Mouse (Mus musculus) testis, adult 2 months (tissue): Measurements from ENCODE around the gene Sprtn. TPM values are rescaled to one million over a fixed set of nuclear protein-coding genes. Genes with fewer than 3 reads are reported as not detected.

Source experiments
- H3K27ac ChIP-seq: fragments of 200-500 bp; 2 replicates; pipeline ENCODE4 v1.5.1; 2012; ENCODE audit warnings: low read depth, low read length; ENCODE audit not compliant: control insufficient read depth, insufficient read depth
- H3K27me3 ChIP-seq: fragments of 200-500 bp; 2 replicates; pipeline ENCODE4 v1.6.1; 2012; ENCODE audit warnings: mild to moderate bottlenecking, low read length, moderate library complexity; ENCODE audit not compliant: control insufficient read depth, insufficient read depth
- H3K36me3 ChIP-seq: fragments of 200-500 bp; 2 replicates; pipeline ENCODE4 v1.6.1; 2012; ENCODE audit warnings: mild to moderate bottlenecking, low read length; ENCODE audit not compliant: control insufficient read depth, insufficient read depth
- H3K4me1 ChIP-seq: fragments of 200-500 bp; 2 replicates; pipeline ENCODE4 v1.6.1; 2012; ENCODE audit warnings: low read length; ENCODE audit not compliant: control insufficient read depth, insufficient read depth
- H3K4me3 ChIP-seq: fragments of 200-500 bp; 2 replicates; pipeline ENCODE4 v1.5.1; 2012; ENCODE audit warnings: low read depth, mild to moderate bottlenecking, low read length, moderate library complexity, mixed read lengths; ENCODE audit not compliant: control insufficient read depth
- CTCF ChIP-seq: fragments of 200-500 bp; IDR thresholded peaks from 2 replicates; pipeline ENCODE4 v1.5.1; 2012; ENCODE audit warnings: low read depth, mild to moderate bottlenecking, inconsistent platforms, low read length, moderate library complexity; ENCODE audit not compliant: control insufficient read depth, insufficient read depth, insufficient replicate concordance
- POLR2A ChIP-seq: fragments of 200-500 bp; IDR thresholded peaks from 2 replicates; pipeline ENCODE4 v1.6.1; 2012; ENCODE audit warnings: low read depth, mild to moderate bottlenecking, inconsistent platforms, low read length, moderate library complexity; ENCODE audit not compliant: control insufficient read depth
- polyA plus RNA-seq: library from polyadenylated mRNA; depleted of rRNA; stranded (reverse); fragments of >200 nt; gene quantifications from 2 replicates; pipeline ENCODE4 v1.2.3, GENCODE M21; 2012

Gene Sprtn
- polyA plus RNA-seq, 1 experiment: 129 TPM

DNA sequence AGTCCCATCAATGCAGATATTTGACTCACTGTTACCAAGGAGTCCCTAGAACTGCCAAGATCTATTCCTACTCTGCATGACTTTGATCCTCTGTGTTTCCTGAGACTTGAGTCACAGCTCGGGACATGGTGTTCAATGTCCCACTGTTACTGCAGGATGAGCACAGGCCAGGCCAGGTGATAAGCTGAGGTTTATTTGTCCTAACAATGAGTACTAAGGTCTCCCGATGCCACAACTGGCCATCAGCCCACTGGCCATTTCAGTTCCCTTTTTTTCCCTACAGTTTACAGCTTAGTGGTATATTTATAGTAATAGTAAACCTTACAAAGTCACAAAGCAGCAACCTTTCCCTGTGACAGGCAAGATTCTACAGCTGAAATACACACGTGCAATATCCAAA, 34.7 kb downstream of the Sprtn start:
- Histone ChIP-seq H3K27ac (no peak overlapping the region), H3K36me3 (no peaks in the 10 kb centered on the region), H3K4me3 (no peak overlapping the region), H3K4me1 (no peaks in the 10 kb centered on the region), H3K27me3 (no peaks in the 10 kb centered on the region)
- TF ChIP-seq POLR2A (no peak), CTCF (no peak)

- Histone ChIP-seq H3K27ac (no peak overlapping the region), H3K4me1 (no peaks in the 10 kb centered on the region), H3K4me3 (no peak overlapping the region), H3K27me3 (no peaks in the 10 kb centered on the region), H3K36me3 (no peaks in the 10 kb centered on the region)
- no peak for TF ChIP-seq POLR2A
- TF ChIP-seq CTCF: no peak
Measured at GRCm38 (mm10) chr8:124935116-124935515, 37.4 kb downstream of the Sprtn start.

- no peak for TF ChIP-seq CTCF
- no peak for TF ChIP-seq POLR2A
- H3K4me3 ChIP-seq: no peak overlapping the region
- no peaks in the 10 kb centered on the region for H3K4me1 ChIP-seq
- H3K27me3 ChIP-seq: no peaks in the 10 kb centered on the region
- H3K36me3 ChIP-seq: no peaks in the 10 kb centered on the region
- no peak overlapping the region for H3K27ac ChIP-seq
Measured at GRCm38 (mm10) chr8:124936699-124937098, 39.0 kb downstream of the Sprtn start.

GRCm38 (mm10) chr8:124937293-124937692, 39.6 kb downstream of the Sprtn start:
- TF ChIP-seq CTCF (no peak), POLR2A (no peak)
- H3K4me1 ChIP-seq: no peaks in the 10 kb centered on the region
- H3K27me3 ChIP-seq: no peaks in the 10 kb centered on the region
- no peaks in the 10 kb centered on the region for H3K36me3 ChIP-seq
- H3K27ac ChIP-seq: no peak overlapping the region
- H3K4me3 ChIP-seq: no peak overlapping the region

- Histone ChIP-seq H3K4me3 (no peak overlapping the region), H3K27ac (no peak overlapping the region), H3K36me3 (no peaks in the 10 kb centered on the region), H3K4me1 (peaks cover 9% of the 10 kb centered on the region), H3K27me3 (no peaks in the 10 kb centered on the region)
- TF ChIP-seq POLR2A (no peak), CTCF (no peak)
Measured at GRCm38 (mm10) chr8:124943801-124944200, 46.1 kb downstream of the Sprtn start.

- no peak overlapping the region for H3K27ac ChIP-seq
- H3K4me3 ChIP-seq: no peak overlapping the region
- H3K4me1 ChIP-seq: peaks cover 9% of the 10 kb centered on the region
- no peak for TF ChIP-seq POLR2A
- no peak for TF ChIP-seq CTCF
- H3K36me3 ChIP-seq: no peaks in the 10 kb centered on the region
- H3K27me3 ChIP-seq: no peaks in the 10 kb centered on the region
Measured at GRCm38 (mm10) chr8:124944406-124944805, 46.7 kb downstream of the Sprtn start.

DNA sequence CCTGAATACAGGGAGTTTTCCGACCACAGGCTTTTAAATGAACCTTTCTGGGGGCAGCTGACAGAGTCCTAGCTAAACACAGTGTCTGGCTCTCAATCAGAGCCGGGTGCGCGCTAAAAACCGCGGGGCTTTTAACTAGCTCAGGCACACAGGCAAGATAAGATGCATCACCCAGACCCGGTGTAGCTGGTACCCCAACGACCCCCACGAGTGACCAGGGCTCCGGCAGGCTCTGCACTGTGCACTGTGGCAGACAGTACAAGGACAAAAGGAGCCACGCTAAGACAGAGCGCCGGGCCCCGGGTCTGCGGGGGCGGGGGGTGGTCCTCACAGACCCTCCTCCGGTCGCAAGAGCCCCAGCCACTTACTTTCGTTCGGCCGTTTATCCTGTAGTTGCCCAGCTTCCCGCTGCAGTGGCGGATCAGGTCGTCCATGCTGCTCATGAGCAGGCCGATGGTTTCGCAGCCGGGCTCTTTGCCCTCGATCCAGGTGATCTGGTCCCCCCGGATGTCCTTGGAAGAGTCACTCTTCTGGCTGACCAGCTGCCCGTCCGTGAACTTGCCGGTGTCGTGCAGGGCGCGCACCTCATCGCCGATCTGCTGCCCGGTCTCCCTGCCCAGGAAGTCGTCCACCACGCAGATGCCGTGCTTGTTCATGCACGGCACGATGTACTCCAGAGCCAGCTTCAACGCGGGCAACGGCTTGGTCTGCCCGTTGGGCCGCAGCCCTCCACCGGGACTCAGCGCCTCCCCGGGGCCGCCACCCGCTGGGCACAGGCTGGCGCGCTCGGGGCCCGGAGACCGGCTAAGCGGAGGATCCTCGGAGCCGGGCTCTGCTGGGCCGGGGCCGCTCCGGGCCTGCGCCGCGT, 50.4 kb downstream of the Sprtn start:
- peaks cover 12% of the 10 kb centered on the region for H3K4me1 ChIP-seq
- H3K4me3 ChIP-seq: peak overlapping the region; percentile 89
- H3K36me3 ChIP-seq: no peaks in the 10 kb centered on the region
- peak overlapping the region; percentile 27; the same call in 1 of the 2 replicates for H3K27ac ChIP-seq
- H3K27me3 ChIP-seq: no peaks in the 10 kb centered on the region
- TF ChIP-seq CTCF (no peak), POLR2A (0 out of 2 replicates have a peak, but pooled peaks have one; percentile 9)
